Mouse (Mus musculus) midbrain, embryonic 10.5 days (tissue): ENCODE results near the gene Tceal9. TPM values are rescaled to one million over a fixed set of nuclear protein-coding genes. Genes with fewer than 3 reads are reported as not detected.
"Not testable (repeated sequence)": the region's sequence is repeated elsewhere in the genome, so short reads cannot be mapped to it uniquely, and the experiment has no call there.

Source experiments
- DNase-seq: peaks from one replicate; pipeline ENCODE4 v3.0.0-alpha.2; 2017; ENCODE audit warnings: low spot score
- H3K27ac ChIP-seq: fragments of 300-500 bp; sonication (generic); replicated peaks from 2 replicates; pipeline ENCODE4 v1.5.1; 2016; ENCODE audit warnings: mild to moderate bottlenecking
- H3K27me3 ChIP-seq: fragments of 300-500 bp; sonication (generic); 2 replicates; pipeline ENCODE4 v1.6.1; 2016; ENCODE audit warnings: low read depth, mild to moderate bottlenecking; ENCODE audit not compliant: poor library complexity, severe bottlenecking
- H3K36me3 ChIP-seq: fragments of 300-500 bp; sonication (generic); 2 replicates; pipeline ENCODE4 v1.6.1; 2016; ENCODE audit warnings: mild to moderate bottlenecking, moderate library complexity
- H3K4me1 ChIP-seq: fragments of 300-500 bp; sonication (generic); 2 replicates; pipeline ENCODE4 v1.6.1; 2016
- H3K4me3 ChIP-seq: fragments of 300-500 bp; sonication (generic); 2 replicates; pipeline ENCODE4 v1.5.1; 2016; ENCODE audit warnings: mild to moderate bottlenecking, moderate library complexity
- H3K9me3 ChIP-seq: fragments of 300-500 bp; sonication (generic); replicated peaks from 2 replicates; pipeline ENCODE4 v1.6.1; 2016; ENCODE audit warnings: mild to moderate bottlenecking
- WGBS: fragments of 180-500 bp; shearing (Covaris S2); methylation state at CpG from one replicate; pipeline ENCODE4 v1.1.7; 2016; 5-methylcytosine and 5-hydroxymethylcytosine counted together
- polyA plus RNA-seq: library from polyadenylated mRNA; unstranded; fragments of >200 nt; fragmentation: Nextera tagmentation; extraction: Ambion mirVana; gene quantifications from 2 replicates; pipeline ENCODE4 v1.2.1, GENCODE M21; 2016

Gene Tceal9
- 328 and 332 TPM in 2 replicates for polyA plus RNA-seq

DNA sequence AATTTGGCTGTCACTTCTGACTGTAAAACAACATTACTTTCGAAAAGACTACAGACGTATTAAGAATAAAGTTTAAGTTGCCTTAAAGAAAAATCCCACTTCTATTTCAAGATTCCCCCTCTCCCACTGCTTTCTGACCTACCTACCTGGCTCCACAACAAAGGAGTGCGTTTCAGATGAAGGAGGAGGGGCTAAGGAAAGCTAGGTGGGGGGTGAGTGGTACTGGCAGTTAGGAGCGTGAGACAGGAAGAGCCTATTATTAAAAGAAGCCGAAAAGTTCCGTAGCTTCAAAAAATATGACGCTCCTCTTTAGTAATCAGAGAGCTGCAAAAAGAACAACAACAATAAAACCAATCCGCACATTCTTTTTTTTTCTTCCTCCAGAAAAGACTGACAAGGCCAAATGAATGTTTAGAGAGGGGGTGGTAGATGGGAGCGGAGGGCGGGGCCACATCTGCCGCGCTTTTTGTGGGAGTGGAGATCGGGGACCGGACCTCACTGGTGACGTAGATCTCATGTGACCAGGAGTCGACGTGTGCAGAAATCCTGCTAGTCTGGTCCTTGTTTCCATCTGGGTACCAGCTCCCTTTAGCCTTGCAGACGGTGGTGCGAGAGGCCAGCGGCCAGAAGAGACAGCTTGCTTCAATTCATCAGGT lies at the start of gene Tceal9:
Gene Tceal9, plus strand, starts transcription at position 506 of the 656 bp plus-strand sequence.
- WGBS, result 22% methylated on average over 20 of the region's 20 CpGs
- peaks cover 11% of the 10 kb centered on the region for H3K36me3 ChIP-seq
- H3K4me1 ChIP-seq, result peaks cover 6% of the 10 kb centered on the region; the same call in 1 of the 2 replicates
- H3K9me3 ChIP-seq, result no peaks in the 10 kb centered on the region
- DNase-seq, result peak; percentile 75
- H3K4me3 ChIP-seq, result peak within 1 kb of the TSS; percentile 64
- peaks cover 23% of the 10 kb centered on the region for H3K27me3 ChIP-seq
- peak within 1 kb of the TSS; percentile 87 for H3K27ac ChIP-seq

DNA sequence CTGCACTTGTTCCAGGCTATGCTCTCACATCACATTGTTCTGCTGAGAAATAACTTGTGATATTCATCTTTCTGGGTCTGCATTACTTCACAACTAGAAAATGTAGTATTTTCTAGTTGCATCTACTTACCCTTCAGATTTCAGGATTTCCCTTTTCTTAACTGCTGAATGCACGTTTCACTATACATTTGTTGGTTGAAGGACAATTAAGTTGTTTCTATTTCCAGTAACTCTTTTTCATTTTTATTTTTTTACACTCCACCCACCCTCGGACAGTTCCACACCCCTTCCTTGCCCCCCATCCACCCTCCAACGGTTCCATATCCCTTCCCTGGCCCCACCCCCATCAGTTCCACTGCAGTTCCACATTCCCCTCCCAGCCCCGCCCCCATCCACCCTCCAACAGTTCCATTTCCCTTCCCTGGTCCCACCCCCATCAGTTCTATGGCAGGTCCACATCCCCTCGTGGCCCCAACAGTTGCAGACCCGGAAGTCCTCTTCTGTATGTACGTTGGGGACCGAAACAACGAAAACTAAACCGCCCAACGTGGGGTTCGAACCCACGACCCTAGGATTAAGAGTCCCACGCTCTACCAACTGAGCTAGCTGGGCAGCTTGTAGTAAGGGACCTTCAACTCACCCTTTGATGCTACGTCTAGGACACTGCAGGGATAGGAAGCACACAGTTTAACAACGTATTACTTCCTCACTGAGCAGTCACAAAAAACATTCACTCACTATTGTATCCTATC lies 49.5 kb upstream of the Tceal9 start:
- no peaks in the 10 kb centered on the region for H3K9me3 ChIP-seq
- WGBS, result 83% methylated on average over 16 of the region's 16 CpGs
- H3K36me3 ChIP-seq, result no peaks in the 10 kb centered on the region
- no peak overlapping the region for H3K4me3 ChIP-seq
- H3K27ac ChIP-seq, result no peak overlapping the region
- peaks cover 4% of the 10 kb centered on the region; the same call in 1 of the 2 replicates for H3K27me3 ChIP-seq
- DNase-seq, result no peak
- H3K4me1 ChIP-seq, result no peaks in the 10 kb centered on the region

DNA sequence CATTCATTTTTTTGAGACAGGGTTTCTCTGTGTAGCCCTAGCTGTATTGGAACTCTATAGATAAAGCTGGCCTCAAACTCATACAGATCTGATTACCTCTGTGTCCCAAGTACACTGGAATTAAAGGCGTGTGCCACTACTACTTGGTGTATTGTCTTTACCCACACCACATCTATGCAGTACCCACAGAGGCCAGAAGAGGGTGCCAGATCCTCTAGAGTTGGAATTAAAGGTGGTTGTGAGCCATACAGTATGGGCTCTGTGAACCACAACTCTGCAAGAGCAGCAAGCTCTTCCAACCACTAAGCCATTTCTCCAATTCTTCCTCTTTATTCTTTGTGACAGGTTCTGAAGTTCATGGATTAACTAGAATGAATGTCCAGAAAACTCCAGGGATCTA lies 48.0 kb upstream of the Tceal9 start:
- WGBS, result 52% methylated on average over 1 of the region's 1 CpGs
- Histone ChIP-seq H3K27ac (no peak overlapping the region), H3K36me3 (no peaks in the 10 kb centered on the region), H3K9me3 (no peaks in the 10 kb centered on the region), H3K4me1 (no peaks in the 10 kb centered on the region), H3K4me3 (no peak overlapping the region), H3K27me3 (peaks cover 11% of the 10 kb centered on the region)
- DNase-seq, result peak; percentile 17

DNA sequence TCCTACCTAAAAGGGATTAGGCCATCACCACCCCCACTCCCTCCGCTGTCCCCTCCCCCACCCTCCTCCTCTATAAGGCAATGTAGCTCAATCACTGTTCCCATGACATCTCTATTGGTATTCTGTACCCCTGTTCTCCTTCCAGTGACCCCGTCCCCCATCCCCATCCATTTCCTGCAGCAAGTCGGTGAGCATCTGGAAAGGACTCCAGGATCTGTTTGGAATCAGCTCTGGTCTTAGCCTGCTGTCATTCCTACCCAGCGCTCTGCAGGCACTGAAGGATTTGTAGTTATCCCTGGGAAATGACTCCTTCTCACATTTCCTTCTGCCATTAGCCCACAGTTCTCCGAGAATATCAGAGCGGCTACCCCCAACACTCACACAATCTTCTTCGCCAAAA lies 41.6 kb upstream of the Tceal9 start:
- Histone ChIP-seq H3K4me1 (peaks cover 6% of the 10 kb centered on the region; the same call in 1 of the 2 replicates), H3K27me3 (peaks cover 33% of the 10 kb centered on the region), H3K36me3 (no peaks in the 10 kb centered on the region), H3K4me3 (peak overlapping the region; percentile 57), H3K9me3 (no peaks in the 10 kb centered on the region), H3K27ac (no peak overlapping the region)
- peak; percentile 15 for DNase-seq
- 21% methylated on average over 7 of the region's 7 CpGs for WGBS

GRCm38 (mm10) chrX:136203664-136204066 lies 41.2 kb upstream of the Tceal9 start, which contains the start of gene Tceal5:
Tceal5 (minus strand) TSS chrX:136203876.
- H3K27ac ChIP-seq, result no peak within 1 kb of the TSS
- H3K36me3 ChIP-seq, result no peaks in the 10 kb centered on the region
- 23% methylated on average over 9 of the region's 9 CpGs for WGBS
- H3K4me1 ChIP-seq, result peaks cover 6% of the 10 kb centered on the region; the same call in 1 of the 2 replicates
- H3K4me3 ChIP-seq, result peak within 1 kb of the TSS; percentile 57
- peak; percentile 29 for DNase-seq
- H3K27me3 ChIP-seq, result peaks cover 33% of the 10 kb centered on the region
- no peaks in the 10 kb centered on the region for H3K9me3 ChIP-seq

GRCm38 (mm10) chrX:136204406-136204805 lies 40.5 kb upstream of the Tceal9 start:
- peaks cover 35% of the 10 kb centered on the region for H3K27me3 ChIP-seq
- peaks cover 6% of the 10 kb centered on the region; the same call in 1 of the 2 replicates for H3K4me1 ChIP-seq
- H3K9me3 ChIP-seq, result no peaks in the 10 kb centered on the region
- H3K4me3 ChIP-seq, result no peak overlapping the region
- 74% methylated on average over 6 of the region's 6 CpGs for WGBS
- no peak for DNase-seq
- no peaks in the 10 kb centered on the region for H3K36me3 ChIP-seq
- H3K27ac ChIP-seq, result no peak overlapping the region

GRCm38 (mm10) chrX:136213396-136213795 lies 31.5 kb upstream of the Tceal9 start:
- DNase-seq, result no peak
- Histone ChIP-seq H3K9me3 (no peaks in the 10 kb centered on the region), H3K36me3 (peaks cover 4% of the 10 kb centered on the region; the same call in 1 of the 2 replicates), H3K27me3 (peaks cover 18% of the 10 kb centered on the region), H3K4me3 (no peak overlapping the region), H3K4me1 (0 out of 2 replicates have a peak, but pooled peaks cover 5% of the 10 kb centered on the region), H3K27ac (no peak overlapping the region)
- WGBS, result 77% methylated on average over 2 of the region's 2 CpGs

- H3K4me1 ChIP-seq, H3K9me3 ChIP-seq, DNase-seq, H3K36me3 ChIP-seq: not testable (repeated sequence)
- peak within 1 kb of the TSS; percentile 57 for H3K4me3 ChIP-seq
- WGBS, result 49% methylated on average over 12 of the region's 67 CpGs
- H3K27me3 ChIP-seq, result peaks cover 12% of the 10 kb centered on the region
- H3K27ac ChIP-seq, result peak within 1 kb of the TSS; percentile 59; the same call in 1 of the 2 replicates
Observed at GRCm38 (mm10) chrX:136214729-136215677, 29.9 kb upstream of the Tceal9 start, which contains the start of the genes Tceal7 and Bex1. Tceal7 (plus strand) TSS chrX:136214779. Bex1 (minus strand) TSS chrX:136215513.

- Histone ChIP-seq H3K4me3 (no peak overlapping the region), H3K27me3 (peaks cover 9% of the 10 kb centered on the region; the same call in 1 of the 2 replicates), H3K27ac (no peak overlapping the region), H3K9me3 (no peaks in the 10 kb centered on the region), H3K4me1 (0 out of 2 replicates have a peak, but pooled peaks cover 5% of the 10 kb centered on the region), H3K36me3 (peaks cover 4% of the 10 kb centered on the region; the same call in 1 of the 2 replicates)
- 73% methylated on average over 1 of the region's 1 CpGs for WGBS
- no peak for DNase-seq
Observed at GRCm38 (mm10) chrX:136216303-136216702, 28.6 kb upstream of the Tceal9 start.

GRCm38 (mm10) chrX:136223714-136224113 lies 21.2 kb upstream of the Tceal9 start:
- no peaks in the 10 kb centered on the region for H3K9me3 ChIP-seq
- H3K27me3 ChIP-seq, result peaks cover 27% of the 10 kb centered on the region
- no peak for DNase-seq
- H3K36me3 ChIP-seq, result no peaks in the 10 kb centered on the region
- no peaks in the 10 kb centered on the region for H3K4me1 ChIP-seq
- no peak overlapping the region for H3K27ac ChIP-seq
- no peak overlapping the region for H3K4me3 ChIP-seq
- WGBS, result 84% methylated on average over 6 of the region's 6 CpGs

GRCm38 (mm10) chrX:136227768-136228167 lies 17.1 kb upstream of the Tceal9 start:
- DNase-seq, result no peak
- Histone ChIP-seq H3K4me1 (no peaks in the 10 kb centered on the region), H3K27me3 (peaks cover 25% of the 10 kb centered on the region), H3K9me3 (no peaks in the 10 kb centered on the region), H3K4me3 (no peak overlapping the region), H3K27ac (no peak overlapping the region), H3K36me3 (no peaks in the 10 kb centered on the region)
- 83% methylated on average over 5 of the region's 5 CpGs for WGBS

DNA sequence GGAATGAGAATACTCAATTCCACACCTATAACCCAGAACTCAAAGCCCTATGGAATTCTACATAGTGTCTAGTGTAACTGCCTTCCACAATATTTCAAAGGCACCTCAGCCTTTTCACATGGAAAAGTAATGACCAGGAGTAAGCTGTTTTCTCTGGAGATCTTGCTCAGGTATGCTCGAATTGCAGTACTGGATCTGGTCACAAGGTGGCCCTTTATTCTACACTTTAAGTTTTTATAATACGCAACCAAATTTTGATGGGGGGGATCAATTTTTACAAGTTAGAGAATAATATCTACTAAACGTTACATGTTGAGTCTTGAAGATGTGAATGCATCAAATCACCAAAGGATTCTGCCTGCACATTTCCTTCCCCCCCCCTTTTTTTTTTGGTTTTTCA lies 6.8 kb upstream of the Tceal9 start:
- Histone ChIP-seq H3K27ac (no peak overlapping the region), H3K27me3 (0 out of 2 replicates have a peak, but pooled peaks cover 4% of the 10 kb centered on the region), H3K36me3 (no peaks in the 10 kb centered on the region), H3K9me3 (no peaks in the 10 kb centered on the region), H3K4me1 (no peaks in the 10 kb centered on the region), H3K4me3 (no peak overlapping the region)
- no peak for DNase-seq
- WGBS, result 46% methylated on average over 3 of the region's 3 CpGs
